Mouse (Mus musculus): ENCODE measurements around the gene Actr8. TPM values are rescaled to one million over a fixed set of nuclear protein-coding genes. Genes with fewer than 3 reads are reported as not detected.

Gene Actr8
- total RNA-seq, 2 experiments from 2014 or later, result 19.9 to 29.7 TPM

DNA sequence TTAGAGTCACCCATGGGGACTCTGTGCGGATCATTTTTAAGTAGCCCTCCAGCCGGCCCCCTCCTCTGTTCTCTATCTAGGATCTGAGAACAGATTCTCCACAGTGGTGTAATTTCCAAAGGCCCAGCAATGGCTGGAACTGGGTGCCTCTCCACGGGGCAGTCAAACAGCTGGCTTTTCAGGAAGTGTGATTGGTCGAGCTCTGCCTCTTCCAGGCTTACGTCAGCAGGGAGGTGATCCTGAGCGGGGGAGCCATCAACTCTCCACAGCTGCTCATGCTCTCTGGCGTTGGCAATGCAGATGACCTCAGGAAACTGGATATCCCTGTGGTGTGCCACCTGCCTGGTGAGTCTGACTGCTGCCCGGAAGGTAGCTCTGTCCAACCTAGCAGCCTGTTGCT is 55.3 kb downstream of the Actr8 start:
- ATAC-seq (ENCODE audit: poor library complexity, severe bottlenecking), result no peak

GRCm38 (mm10) chr14:30038431-30038830 is 60.3 kb downstream of the Actr8 start:
- no peak for ATAC-seq (ENCODE audit: poor library complexity, severe bottlenecking)

DNA sequence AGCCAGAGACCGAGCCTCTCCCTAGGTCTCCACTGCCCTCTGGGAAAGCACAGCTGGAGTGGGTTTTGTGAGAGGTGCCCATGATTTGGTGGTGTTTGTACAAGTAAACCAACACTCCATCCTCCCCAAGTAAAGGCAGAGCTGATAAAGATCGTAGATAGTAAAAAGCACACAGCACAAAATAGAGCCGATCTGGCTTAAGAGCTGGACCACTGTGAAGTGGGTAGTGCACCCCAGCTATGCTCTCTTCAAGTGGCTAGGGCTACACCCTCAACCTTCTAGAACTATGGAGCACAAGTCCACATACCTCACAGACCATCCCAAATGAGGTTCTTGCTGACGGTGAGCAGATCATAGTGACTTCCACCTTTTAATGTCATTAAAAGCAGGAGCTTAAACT is 61.3 kb downstream of the Actr8 start:
- ATAC-seq (ENCODE audit: poor library complexity, severe bottlenecking), result no peak

- ATAC-seq (ENCODE audit: poor library complexity, severe bottlenecking), result no peak
Observed at GRCm38 (mm10) chr14:30041836-30042235, 63.7 kb downstream of the Actr8 start.

GRCm38 (mm10) chr14:30043356-30043940 is 65.3 kb downstream of the Actr8 start:
- peak; percentile 85 for ATAC-seq (ENCODE audit: poor library complexity, severe bottlenecking)

DNA sequence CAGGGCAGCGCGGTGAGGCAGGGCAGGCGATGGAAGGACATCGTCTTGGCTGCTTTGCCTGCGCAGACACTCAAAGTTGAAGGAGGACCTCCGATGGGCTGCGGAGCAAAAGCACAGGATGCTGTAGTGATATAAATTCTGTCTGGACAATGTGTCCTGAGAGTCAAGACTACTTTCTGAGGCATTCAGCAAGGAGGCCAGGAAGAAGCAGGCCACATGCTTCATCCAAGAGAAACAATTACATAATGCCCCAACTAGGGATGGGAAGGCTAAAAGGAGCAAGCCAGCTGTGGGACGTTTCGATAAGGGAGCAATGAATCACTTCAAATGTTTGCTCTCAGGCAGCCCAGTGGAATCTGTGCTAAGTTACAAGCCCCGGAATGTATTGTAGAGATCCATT is 67.1 kb downstream of the Actr8 start:
- no peak for ATAC-seq (ENCODE audit: poor library complexity, severe bottlenecking)

- no peak for ATAC-seq (ENCODE audit: poor library complexity, severe bottlenecking)
Observed at GRCm38 (mm10) chr14:30045704-30046220, 67.6 kb downstream of the Actr8 start.

DNA sequence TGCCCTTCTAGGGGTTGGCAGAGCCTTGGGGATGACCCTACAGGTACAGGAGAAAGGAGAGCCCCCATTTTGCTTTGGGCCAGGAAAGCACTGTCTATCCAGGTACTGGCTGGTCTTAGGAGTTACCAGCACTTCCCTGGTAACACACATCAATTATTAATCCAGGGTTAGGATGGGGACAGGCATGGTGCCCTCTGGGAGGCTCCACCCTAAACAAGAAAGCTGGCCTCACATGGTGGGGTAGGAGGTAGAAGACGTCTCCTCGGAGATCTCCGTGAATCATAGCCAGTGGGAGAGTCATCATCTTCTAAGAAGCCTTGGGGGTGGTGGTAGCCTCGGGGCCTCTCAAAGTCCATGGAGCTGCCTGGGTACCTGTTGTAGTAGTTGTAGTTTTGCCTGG is 68.8 kb downstream of the Actr8 start:
- ATAC-seq (ENCODE audit: poor library complexity, severe bottlenecking), result no peak

DNA sequence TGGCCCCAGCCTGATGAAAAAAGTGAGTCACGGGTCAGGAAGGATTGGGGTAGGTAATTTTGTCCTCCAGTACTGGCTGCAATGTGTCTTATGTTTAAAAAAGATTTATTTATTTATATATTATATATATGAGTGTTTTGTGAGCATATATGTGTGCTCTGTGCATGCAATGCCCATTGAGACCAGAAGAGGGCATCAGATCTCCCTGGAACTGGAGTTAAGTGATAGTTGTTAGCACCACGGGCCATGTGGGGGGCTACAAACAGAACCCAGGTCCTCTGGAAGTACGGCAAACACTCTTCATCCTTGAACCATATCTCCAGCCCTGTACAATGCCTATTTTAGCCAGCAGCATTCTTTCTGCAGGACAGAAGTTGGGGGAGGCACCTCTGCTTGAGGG is 69.9 kb downstream of the Actr8 start:
- no peak for ATAC-seq (ENCODE audit: poor library complexity, severe bottlenecking)

- ATAC-seq (ENCODE audit: poor library complexity, severe bottlenecking), result no peak
Observed at GRCm38 (mm10) chr14:30050280-30050679, 72.1 kb downstream of the Actr8 start.

DNA sequence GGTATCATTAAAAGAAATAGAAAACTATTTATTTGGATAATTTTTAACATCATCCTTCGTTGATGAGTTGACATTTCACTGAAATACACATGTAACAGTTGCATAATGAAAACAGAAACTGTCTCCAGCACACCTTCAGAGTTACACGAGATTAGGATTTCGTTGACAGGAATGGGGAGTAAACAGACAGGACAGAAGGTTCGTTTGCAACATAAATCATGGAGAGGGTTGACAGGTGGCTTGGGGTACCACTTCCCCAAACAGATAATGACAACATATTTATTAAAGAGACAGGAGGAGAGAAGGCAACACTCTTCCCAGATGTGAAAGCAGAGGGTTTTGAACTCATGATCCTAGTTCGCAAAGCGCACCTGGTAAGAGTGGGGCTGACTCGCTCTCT is 76.8 kb downstream of the Actr8 start:
- ATAC-seq (ENCODE audit: poor library complexity, severe bottlenecking), result no peak

Other genes starting within 250 kb of the Actr8 start
- 118 and 139 TPM in 2 replicates for gene Selenok, start 10.0 kb upstream of the Actr8 start, total RNA-seq (2015)
- 221 and 235 TPM in 2 replicates for gene Selenok, start 10.0 kb upstream of the Actr8 start, total RNA-seq (2017)
- 2.3 and 2.5 TPM in 2 replicates for gene Il17rb, start 30.6 kb downstream of the Actr8 start, total RNA-seq (2015)
- 0.08 and 2.2 TPM in 2 replicates for gene Il17rb, start 30.6 kb downstream of the Actr8 start, total RNA-seq (2017)
- 7.2 and 10.4 TPM in 2 replicates for gene Chdh, start 30.7 kb downstream of the Actr8 start, total RNA-seq (2015)
- 9.8 TPM in 2 replicates for gene Chdh, start 30.7 kb downstream of the Actr8 start, total RNA-seq (2017)

Data from megakaryocyte, adult 5-6 weeks (primary cell).